Mouse (Mus musculus): ENCODE results near the gene Zscan20.

GRCm38 (mm10) chr4:128609925-128610402 lies at the start of gene Zscan20:
- TF ChIP-seq CTCF (IDR thresholded peaks at IDR 0.05; ENCODE audit: borderline replicate concordance, extremely low read depth, insufficient read depth, insufficient read length) (no peak), POLR2A (IDR thresholded peaks at IDR 0.05; ENCODE audit: borderline replicate concordance, extremely low read depth, insufficient read depth, insufficient read length, poor library complexity, severe bottlenecking) (peak; percentile 31; the same call in 1 of the 2 replicates)

Measured in brain, embryonic 14.5 days (tissue).